Mouse (Mus musculus): ENCODE results near the gene Cpm.

The Cpm gene

DNA sequence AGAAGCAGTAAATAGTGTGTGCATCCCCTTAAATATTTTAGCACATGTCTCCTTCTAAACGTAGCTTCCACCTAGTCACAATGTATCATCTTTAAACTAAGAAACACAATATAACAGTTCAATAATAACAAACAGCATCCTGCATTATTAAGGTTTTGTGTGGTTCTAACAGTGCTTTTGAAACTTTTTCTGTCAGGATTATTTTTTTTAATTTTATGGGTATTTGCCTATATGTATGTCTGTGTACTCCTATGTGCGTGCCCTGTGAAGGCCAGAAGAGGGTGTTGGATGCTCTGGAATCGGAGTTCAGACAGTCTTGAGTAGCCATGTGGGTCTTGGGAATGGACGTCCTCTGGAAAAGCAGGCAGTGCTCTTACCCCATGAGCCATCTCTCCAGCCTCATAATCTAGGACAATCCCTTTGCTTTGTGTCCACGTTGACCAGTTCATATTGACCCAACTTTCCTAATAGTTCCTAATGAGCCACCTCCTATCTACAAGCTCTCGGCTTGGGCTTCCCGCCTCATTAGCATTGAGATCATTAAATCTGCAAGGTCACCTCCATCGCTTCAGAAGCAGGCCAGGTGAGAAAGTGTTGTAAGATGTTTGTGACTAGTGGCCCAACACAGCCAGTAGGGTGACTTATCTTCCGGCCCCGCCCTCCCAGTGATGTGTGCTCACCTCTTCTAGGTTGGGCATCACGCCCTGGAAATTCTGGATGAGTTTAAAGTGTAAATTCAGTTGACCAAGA, 20.2 kb downstream of the Cpm start:
- DNase-seq (ENCODE audit: low spot score) = no peak

DNA sequence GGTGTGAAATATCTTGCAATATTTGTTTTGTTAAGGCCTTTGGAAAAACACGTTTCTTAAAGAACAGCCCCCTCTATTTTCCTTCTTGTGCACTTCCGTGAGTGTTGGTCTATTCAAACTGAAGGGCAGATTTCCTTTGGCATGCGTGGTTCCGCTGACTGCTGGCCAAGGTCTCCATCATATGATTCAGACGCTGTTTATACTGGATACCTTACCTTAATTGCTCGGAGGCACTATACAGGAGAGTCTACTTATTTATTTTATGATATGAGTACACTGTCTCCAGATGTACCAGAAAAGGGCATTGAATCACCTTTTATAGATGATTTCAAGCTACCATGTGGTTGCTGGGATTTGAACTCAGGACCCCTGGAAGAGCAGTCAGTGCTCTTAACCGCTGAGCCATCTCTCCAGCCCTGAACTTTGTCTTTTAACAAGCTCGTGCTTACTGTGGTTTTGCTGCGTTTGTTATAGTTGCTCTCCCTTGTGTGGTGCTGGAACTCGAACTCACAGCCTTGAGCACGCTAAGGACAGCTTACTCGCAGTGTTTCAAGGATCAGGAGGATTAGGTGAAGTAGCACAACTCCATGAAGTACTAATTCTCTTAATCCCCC, 20.8 kb downstream of the Cpm start:
- DNase-seq (ENCODE audit: low spot score) = no peak

DNA sequence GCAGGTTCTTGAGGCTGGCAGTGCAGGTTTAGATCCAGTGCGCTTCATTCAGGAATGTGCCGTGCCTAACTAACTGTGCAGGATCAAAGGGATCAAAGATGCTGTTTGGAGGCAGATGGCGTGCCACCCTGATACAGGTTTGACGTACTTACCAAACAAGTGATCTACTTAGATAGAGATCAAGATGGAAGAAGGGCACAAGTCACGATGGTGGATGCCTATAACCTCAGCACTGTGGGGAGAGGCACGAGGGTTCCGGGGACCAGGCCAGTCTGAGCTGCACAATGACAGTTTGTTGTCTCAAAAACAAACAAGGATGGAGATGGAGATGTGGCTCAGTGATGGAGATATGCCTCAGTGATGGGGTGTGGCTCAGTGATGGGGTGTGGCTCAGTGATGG, 21.4 kb downstream of the Cpm start:
- DNase-seq (ENCODE audit: low spot score) = no peak

DNA sequence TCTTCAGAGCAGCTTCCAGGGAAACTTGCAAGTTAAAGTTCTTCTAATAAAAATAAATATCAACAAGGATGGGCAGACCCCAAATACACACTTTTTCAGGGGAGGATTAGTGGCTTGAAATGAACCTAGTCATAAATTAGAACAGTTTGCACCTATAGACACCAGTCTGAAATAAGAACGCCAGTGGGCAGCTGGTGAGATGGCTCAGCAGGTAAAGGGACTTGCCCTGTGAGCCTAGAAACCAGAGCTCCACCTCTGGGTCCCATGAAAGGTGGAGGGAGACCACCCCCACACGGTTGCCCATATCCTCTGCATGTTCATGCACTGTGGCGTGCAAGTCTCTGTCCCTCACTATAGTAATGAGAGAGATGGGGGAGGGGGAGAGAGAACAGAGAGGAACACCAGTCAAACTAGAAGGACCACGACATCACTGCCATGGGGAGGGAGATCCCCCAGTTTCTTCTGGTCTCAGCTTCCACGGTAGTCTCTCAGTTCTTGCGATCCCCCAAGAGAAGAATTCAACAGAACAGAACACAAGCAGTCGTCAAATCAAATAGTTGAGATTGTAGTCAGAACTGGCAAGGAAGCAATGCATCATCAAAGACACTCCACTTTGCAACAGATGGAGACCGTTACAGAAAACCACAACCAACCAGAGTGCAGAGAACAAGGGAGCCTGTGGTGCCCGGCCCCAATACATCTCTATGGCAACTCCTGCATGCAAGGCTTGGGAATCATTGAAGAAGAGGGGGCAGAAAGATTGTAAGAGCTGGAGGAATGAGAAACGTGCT, 22.5 kb downstream of the Cpm start:
- no peak for DNase-seq (ENCODE audit: low spot score)

DNA sequence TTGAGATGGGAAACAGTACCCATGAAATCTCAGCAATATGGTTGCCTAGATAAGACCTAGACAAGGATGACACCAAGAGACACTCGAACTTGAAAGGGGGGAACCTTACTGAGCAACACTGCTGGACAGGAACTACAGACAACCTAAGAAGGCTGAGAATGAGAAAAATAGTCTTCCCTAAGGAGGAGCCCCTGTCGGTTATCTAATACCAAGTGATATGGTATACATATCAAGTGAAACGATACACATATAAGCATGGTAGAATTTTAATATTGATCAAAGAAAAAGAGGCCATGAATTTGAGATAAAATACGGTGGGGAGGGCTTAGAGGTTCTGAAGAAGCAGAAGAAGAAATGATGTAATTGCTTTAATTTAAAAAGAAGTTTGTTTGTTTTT, 23.1 kb downstream of the Cpm start:
- DNase-seq (ENCODE audit: low spot score) = no peak

DNA sequence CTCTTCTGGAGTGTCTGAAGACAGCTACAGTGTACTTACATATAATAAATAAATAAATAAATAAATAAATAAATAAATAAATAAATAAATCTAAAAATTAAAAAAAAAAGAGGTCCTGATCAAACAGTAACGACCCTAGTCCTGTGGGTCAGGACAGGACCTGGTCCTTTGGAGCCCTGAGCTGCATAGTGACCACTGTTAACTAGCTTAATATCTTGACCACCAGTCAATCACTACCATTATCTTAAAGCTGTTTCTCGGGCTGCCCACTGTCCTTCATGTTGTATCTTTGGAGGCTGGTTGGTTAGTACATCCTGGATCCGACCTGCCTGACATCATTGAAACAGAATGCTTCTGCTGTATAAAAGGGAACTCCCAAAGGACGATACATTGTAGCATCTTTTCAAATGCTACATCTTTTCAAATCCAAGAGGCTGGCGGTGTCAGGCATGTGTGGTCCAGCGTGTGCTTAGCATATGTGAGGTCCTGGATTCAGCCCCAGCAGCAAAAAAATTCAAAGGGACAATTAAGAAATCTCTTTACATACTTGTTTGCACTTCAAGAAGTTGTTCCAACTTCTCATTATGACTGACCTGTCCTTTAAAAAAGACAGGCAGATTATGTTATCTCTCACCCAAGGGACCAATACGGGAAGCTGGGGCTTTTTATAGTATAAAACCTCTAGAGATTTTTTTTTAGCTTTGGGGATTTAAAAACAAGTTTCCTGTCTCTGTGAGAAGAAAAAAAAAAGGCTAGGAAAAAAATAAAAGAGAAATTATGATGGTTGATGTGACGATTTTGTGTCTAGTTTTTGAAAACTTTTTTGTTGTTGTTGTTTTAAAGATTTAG, 23.9 kb downstream of the Cpm start:
- no peak for DNase-seq (ENCODE audit: low spot score)

DNA sequence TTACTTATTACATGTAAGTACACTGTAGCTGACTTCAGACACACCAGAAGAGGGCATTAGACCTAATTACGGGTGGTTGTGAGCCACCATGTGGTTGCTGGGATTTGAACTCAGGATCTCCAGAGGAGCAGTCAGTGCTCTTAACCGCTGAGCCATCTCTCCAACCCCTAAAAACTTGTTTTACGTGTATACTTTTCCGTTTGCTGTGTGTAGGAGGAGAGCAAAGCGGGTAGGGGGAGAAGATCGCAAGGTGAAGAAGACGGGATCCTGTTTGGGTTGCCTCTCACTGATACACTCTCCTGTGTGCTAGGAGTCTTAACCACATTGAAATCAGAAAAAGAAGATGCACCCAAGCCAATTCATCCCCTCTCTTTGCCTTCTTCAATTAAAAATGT, 24.5 kb downstream of the Cpm start:
- no peak for DNase-seq (ENCODE audit: low spot score)

DNA sequence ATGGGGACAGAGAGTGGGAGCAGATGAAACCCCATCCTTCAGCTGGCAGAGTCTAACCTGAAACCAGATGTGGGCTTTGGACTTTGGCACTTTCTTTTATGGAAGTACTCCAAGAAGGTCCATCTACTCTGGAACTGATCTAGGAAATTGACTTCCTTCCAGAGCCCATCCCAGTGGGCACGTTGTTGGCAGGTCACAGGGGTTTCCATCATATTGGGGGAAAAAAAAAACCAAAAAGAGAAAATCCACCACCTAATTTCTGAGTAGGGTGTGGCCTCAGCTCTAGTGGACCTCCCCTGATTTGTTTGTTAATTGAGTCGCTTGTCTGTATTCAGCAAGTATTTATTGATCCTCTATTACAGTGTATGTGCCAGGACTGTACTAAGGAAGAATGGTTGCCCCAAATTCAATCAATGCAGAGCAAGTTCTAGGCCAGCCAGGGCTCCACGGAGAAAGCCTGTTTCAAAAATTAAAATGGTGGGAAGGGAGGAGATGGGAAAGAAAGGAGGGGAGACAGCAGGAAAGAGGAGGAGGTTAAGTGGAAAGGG, 25.4 kb downstream of the Cpm start:
- DNase-seq (ENCODE audit: low spot score) = no peak

DNA sequence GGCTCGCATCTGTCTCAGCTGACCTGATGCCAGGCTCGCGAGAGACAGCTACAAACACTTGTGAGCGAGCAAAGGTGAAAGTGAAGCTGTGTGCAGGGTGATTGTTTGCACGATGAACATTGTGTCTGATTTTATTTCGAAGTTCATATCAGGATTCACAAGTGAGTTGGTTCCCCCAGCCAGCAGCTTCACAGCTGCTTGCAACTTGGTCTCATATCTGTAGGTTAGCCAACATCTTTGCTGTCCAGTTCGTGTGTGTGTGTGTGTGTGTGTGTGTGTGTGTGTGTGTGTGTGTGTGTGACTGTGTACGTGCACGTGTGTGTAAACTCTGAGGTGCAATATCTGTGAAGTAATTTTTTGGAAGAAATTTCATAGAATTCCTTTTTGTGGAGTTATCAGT, 26.2 kb downstream of the Cpm start:
- DNase-seq (ENCODE audit: low spot score) = no peak

DNA sequence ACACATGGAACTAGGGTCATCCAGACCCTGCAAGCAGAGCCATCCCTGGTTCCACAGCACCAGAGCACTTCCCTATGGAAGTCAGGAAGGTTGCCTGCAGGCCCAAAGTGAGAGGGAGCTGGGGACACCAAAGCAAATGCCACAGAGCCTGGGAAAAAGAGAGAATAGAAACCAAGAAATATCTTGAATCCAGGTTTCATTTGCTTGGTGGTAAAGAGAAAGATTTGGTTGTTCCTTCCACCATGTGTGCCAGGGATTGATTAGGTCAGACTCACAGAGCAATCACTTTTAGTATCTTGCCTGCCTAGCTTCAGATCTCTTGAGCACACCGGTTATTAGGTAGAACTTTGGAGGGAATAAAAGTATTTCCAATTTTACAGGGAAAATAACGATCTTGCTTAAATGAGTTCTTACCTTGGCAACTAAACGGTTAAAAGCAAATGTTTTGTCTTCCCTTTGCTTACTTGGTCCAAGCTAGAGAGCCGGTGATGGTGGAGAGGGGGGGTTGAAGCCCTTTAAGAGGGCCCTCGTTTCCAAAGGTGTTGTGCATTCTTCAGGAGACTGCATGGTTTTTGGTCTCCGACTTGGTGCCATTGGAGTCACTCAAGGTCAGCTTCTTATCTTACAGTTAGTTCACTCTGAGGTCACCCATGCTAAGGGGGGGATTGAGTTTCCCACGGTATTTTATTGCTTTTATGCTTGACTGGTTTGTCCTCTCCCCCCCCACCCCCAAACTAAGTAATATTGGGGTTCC, 26.8 kb downstream of the Cpm start:
- DNase-seq (ENCODE audit: low spot score) = no peak

DNA sequence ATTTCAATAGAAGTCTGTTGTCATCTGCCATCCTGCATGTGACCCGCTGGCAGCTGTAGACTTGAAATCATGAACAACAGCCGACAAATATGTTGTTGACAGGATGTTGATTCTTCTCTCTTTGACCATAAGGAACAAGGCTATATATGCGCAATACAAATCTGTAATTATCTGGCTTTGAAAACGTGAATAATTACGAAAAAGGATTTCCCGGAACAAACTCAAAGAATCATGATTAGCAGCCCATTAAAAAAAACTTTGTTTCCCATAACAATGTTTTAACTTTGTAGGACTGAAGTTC, 27.3 kb downstream of the Cpm start:
- DNase-seq (ENCODE audit: low spot score) = no peak

DNA sequence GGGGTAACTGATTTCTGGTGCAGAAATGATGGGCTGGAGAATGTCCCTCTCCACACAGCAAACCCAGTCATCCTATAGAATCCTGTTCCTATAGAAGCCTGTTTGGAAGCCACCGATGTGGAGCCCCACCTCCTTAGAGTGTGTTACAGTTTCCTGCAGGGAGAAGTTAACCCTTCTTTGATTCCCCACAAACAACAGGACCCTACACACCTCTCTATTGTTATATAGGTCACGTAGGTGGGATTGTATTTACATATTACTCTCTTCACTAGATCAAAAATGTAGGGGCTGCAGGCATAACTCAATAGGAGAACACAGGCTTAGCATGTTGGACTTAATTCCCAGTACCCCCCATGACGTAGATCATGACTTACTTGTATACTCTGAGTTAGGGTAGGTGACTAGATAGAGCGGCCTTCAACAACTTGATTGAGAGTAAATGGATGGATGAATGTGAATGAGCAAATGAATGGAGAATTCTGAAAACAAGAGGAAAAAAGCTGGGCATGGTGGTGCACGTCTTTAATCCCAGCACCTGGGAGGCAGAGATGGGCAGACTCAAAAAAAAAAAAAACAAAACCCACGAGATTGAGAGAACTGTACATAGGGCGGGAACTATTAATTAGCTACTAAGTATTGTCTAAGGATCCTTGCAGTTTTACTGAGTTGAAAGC, 27.8 kb downstream of the Cpm start:
- DNase-seq (ENCODE audit: low spot score) = no peak

DNA sequence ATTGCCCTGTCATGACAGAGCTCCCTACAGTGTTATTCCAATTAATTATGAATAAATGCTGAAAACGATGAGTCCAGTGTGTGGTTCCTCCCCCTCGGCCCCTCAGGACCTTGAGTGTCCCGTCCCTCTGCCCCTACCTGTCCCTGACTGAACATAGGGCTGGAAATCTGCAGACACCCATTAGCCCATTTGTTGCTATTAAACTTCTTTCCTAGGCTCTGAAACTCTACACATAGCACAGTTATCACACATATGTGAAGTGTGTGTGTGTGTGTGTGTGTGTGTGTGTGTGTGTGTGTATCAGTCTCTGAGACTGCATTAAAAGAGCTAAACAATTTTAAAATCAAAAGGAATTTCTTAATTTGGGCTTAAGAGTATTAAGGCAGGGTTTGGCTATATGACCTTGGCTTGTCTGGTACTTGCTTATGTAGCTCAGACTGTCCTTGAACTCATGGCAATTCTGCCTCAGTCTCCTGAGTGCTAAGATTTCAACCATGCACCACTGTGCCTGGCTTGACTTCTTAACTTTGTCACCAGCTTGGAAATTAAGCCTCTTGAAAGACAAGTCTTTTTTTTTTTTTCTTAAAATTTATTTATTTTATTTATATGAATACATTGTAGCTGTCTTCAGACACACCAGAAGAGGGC, 28.5 kb downstream of the Cpm start:
- no peak for DNase-seq (ENCODE audit: low spot score)

DNA sequence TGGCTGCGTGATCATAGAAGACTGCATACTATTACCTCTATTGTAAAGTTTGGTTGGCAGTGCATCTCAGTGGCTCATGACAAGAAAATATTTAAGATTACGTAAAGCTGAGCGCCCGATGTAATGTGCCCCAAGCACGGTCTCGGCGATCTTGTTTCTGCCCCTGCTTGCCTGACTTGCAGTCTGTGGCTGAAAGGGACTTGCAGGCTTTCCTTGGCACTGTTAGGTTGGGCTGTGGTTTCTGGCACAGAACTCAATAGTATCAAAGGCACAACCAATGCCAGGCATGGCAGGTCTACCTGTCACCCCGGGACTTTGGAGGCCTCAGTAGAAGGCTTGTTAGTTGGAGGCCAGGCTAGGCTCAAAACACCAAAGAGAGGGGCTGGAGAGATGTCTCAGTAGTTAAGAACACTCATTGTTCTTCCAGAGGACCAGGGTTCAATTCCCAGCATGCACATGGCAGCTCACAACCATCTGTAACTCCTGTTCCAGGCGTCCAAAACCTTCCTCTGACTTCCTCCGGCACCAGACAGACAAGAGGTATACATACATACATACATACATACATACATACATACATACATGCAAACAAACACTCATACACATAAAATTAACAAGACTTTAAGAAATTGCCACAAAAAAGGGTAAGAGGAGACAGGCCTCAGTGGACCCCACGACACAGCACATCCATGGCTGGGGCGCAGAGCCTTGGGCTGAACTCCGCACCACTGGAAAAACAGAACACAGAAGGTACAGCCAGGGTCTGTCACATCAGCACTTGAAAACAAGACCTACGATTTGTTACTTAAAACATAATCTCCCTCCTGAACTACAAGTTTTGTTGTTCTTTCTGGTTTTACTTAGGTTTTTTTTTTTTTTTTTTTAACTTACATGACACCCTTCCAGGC, 29.5 kb downstream of the Cpm start:
- DNase-seq (ENCODE audit: low spot score) = no peak

DNA sequence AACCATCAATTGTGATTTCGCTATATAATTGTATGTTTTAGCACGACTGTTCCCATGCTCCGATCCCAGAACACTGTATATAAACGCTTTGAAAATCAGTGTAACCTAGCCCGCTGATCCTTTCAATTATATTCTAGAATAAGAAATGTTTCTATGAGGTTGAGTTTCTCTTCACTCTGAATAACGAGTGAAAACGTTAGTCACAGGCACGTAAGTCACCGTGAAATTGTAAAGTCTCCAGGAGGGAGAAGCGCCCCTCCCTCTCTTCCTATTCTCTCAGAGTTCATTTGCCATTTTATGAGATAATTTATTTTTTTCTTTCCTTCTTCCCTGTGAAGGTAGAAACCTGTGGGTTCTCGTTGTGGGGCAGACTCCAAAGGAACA, 30.1 kb downstream of the Cpm start:
- no peak for DNase-seq (ENCODE audit: low spot score)

DNA sequence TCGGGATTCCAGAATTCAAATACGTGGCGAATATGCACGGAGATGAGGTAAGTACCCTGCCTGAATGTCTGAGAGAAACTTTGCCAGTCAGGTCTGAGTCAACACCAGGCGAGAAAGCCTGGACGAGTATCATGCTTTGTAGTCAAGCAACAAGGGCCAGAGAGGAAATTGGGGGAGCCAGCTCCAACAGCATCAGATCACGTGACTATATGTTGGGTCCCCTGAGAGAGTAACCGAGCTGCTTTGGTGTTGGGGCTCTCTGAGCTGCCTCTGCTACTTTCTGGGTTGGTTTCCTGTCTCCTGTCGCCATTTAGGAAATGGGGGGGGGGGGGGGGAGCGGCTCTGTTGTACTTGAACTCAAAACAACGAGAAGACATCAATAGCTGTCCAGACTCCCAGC, 30.5 kb downstream of the Cpm start:
- no peak for DNase-seq (ENCODE audit: low spot score)

DNA sequence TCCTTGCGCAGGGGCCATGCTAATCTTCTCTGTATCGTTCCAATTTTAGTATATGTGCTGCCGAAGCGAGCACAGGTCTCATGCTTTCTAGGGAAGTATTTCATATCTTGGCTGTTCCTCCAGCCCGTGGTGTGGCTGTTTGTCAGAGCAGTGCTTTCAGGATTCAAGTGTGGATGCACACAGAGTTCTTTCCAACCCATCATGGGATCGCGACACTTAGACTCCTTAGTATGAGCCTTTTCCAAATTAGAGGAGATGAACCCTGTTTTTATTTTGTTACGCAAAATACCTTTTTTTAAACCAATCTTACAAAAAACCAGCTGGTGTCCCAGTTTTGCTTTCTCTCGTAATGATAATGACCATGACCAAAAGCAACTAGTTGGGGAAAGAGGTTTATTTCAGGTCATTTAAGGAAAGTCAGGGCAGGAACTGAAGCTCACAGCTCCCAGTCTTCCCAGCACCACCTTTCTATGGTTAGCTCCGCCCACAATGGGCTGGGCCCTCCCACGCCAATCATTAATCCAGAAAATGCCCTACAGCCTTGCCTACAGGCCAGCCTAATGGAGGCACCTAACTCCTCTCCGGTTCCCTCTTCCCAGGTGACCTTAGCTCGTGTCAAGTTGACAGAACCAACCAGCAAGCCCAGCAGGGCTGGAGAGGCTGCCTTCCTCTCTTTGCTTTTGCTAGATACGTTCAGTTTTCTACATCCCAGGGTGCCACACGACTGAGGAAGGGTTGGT, 33.2 kb downstream of the Cpm start:
- DNase-seq (ENCODE audit: low spot score) = no peak

DNA sequence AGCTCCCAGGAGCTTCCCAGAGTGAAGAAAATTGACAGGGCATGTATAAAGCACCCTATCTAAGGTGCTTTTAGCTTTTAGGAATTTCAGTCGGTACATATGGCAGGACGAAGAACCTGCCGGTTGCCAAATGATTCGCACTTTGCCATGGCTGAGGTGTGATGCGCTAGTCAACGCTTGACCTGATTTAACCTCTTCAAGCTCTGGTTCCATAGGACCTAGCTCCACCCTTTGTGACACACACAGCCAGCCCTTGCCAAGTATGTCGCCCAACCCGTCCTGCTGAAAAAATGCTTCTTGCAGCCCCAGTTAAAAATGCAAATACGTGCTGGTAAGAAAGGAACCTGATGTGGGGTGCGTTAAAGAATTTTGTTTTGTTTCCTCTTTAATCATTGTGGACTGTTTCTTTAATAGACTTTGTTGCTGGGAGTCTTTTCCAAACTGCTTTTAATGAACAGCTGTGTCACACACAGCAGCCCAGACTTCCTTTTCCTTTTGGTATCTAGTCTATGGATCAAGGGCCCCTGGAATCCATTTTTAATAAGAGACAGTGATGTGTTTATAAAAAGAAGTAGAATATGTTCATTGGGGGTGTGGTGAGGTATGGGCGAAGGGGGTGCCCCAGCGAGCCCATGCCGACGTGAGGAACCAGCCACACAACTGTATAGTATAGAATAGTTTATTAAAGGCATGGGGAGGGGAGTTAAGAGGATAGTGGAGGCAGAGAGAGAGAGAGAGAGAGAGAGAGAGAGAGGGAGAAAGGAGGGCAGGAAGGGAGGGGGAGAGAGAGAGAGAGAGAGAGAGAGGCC, 34.0 kb downstream of the Cpm start:
- no peak for DNase-seq (ENCODE audit: low spot score)
